Mouse (Mus musculus): ENCODE measurements around the gene Inpp5e. TPM values are rescaled to one million over a fixed set of nuclear protein-coding genes. Genes with fewer than 3 reads are reported as not detected.

The Inpp5e gene
- total RNA-seq, 2 experiments from 2014 or later, result 28.1 to 28.2 TPM

DNA sequence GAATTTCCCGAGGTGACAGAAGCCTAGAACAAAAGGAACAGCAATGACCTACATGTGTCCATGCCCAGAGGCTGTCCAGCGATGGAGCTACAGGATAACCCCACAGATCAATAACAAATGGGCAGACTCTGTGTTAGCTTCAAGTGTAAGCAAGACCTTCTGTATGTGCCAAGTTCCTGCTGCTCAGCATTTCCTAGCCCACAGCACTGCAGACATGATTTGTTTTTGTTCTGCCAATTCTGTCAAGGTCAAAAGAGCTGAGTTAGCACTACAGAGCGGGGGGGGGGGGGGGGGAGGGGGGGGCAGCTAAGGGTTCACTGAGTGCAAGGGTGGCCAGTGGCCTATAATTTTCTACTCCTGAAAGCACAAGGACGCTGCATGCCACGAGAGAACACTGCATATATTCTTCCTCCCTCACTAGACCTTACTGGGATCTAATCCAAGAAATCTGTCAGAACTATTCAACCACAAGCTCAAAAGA is 2.0 kb upstream of the Inpp5e start:
- peak overlapping the region; percentile 94 for H3K27ac ChIP-seq
- TF ChIP-seq CTCF (IDR thresholded peaks at IDR 0.05), result no peak
- DNase-seq (ENCODE audit: extremely low spot score in 1 of 2, low spot score in 2 of 2), result no peak
- no peak overlapping the region for H3K4me3 ChIP-seq
- intact Hi-C loops (cut with DNase I), result no loop called here

DNA sequence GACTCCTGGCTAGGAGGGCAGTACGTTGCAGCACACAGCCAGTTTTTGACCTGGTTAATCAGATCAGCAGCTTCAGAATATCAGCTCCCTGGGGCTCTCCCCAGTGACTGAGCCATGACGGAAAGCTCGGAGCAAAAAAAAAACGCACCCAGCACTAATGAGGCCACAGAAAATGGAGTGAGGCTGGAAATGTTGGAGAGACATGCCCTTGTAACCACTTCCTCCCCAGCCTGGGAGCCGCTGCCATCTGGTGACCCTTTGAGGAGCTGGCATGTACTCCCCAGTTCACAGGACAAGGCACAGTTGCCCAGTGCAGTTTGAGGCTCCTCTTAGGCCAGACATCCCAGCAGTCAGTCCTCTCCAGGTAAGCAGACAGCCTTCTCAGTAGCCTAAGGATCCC is 1.1 kb upstream of the Inpp5e start:
- H3K27ac ChIP-seq, result peak overlapping the region; percentile 94
- no peak for DNase-seq (ENCODE audit: extremely low spot score in 1 of 2, low spot score in 2 of 2)
- TF ChIP-seq CTCF (IDR thresholded peaks at IDR 0.05), result no peak
- intact Hi-C loops (cut with DNase I), result no loop called here
- H3K4me3 ChIP-seq, result no peak overlapping the region

- no peak for DNase-seq (ENCODE audit: extremely low spot score in 1 of 2, low spot score in 2 of 2)
- TF ChIP-seq CTCF (IDR thresholded peaks at IDR 0.05), result no peak
- intact Hi-C loops (cut with DNase I), result loop anchor here (5.0 kb wide), 1 partner anchor 153 kb away; no protein-coding TSS in a partner anchor
- peak overlapping the region; percentile 94; the same call in 1 of the 2 replicates for H3K27ac ChIP-seq
- peak overlapping the region; percentile 94 for H3K4me3 ChIP-seq
These were observed 359 bp upstream of the Inpp5e start for GRCm38 (mm10) chr2:26409362-26409761.

- H3K4me3 ChIP-seq, result no peak overlapping the region
- intact Hi-C loops (cut with DNase I), result no loop called here
- no peak overlapping the region for H3K27ac ChIP-seq
- no peak for DNase-seq (ENCODE audit: extremely low spot score in 1 of 2, low spot score in 2 of 2)
- TF ChIP-seq CTCF (IDR thresholded peaks at IDR 0.05), result no peak
These were observed 5.7 kb downstream of the Inpp5e start for GRCm38 (mm10) chr2:26403306-26403705.

DNA sequence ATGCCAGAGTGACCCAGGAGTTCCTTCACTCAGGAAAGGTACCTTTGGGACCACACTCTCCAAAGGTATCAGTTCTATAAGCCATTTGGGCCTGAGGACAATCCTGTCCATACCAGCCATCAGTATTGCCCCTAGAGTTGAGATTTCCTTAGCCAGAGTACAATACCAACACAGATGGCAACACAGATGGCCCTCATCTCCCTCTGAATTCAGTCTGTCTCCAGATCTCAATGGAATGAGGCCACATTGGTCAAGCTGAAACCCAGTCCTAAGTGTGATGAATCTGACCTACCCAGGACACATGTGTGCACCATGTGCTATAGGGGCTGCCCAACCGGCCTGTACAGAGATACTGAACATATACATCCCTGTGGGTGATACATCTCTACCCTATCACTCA is 6.7 kb downstream of the Inpp5e start:
- intact Hi-C loops (cut with DNase I), result no loop called here
- no peak for TF ChIP-seq CTCF (IDR thresholded peaks at IDR 0.05)
- DNase-seq (ENCODE audit: extremely low spot score in 1 of 2, low spot score in 2 of 2), result no peak
- Histone ChIP-seq H3K27ac (no peak overlapping the region), H3K4me3 (no peak overlapping the region)

DNA sequence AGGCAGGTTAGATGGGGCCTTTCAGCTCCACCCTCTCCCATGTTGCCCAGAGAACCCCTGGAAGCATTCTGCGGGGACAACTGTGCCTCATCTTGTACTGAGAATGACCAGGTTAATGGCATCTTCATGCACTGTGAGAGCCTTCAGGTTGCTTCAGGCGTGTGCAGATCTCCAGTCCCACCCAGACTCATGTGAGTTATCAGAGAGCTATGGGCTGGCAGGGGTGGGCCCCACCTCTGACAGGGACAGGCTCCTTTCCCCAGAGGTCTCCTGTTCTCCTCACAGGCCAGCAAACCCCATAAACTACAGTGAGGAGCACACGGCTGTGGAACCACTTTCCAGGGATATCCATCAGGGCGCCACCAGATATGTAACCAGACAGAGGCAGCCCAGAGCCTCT is 8.0 kb downstream of the Inpp5e start:
- TF ChIP-seq CTCF (IDR thresholded peaks at IDR 0.05), result no peak
- H3K27ac ChIP-seq, result no peak overlapping the region
- H3K4me3 ChIP-seq, result no peak overlapping the region
- intact Hi-C loops (cut with DNase I), result no loop called here
- DNase-seq (ENCODE audit: extremely low spot score in 1 of 2, low spot score in 2 of 2), result no peak

DNA sequence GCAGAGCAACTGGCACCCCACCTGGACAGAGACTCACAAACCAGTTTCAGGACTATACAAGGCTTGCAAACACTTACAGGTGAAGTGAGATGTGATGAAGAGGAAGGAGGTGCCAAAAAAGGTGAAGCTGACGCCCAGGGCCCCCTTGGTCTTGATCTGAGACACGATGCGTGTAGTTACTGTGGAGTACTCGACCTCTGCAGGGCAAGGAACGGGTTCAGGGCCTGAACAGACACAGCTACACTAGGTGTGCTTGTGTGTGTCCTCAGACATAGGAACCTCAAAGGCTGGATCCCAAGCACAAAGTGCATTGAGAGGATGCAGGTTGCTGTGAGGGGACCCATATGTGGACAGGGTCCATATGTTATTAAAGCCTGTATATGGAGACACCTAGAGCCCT is 8.7 kb downstream of the Inpp5e start:
- no peak for TF ChIP-seq CTCF (IDR thresholded peaks at IDR 0.05)
- intact Hi-C loops (cut with DNase I), result no loop called here
- no peak overlapping the region for H3K27ac ChIP-seq
- DNase-seq (ENCODE audit: extremely low spot score in 1 of 2, low spot score in 2 of 2), result no peak
- no peak overlapping the region for H3K4me3 ChIP-seq

GRCm38 (mm10) chr2:26399647-26400046 is 9.4 kb downstream of the Inpp5e start:
- no peak overlapping the region for H3K4me3 ChIP-seq
- no peak for DNase-seq (ENCODE audit: extremely low spot score in 1 of 2, low spot score in 2 of 2)
- TF ChIP-seq CTCF (IDR thresholded peaks at IDR 0.05), result no peak
- no peak overlapping the region for H3K27ac ChIP-seq
- intact Hi-C loops (cut with DNase I), result no loop called here

GRCm38 (mm10) chr2:26398978-26399377 is 10.0 kb downstream of the Inpp5e start:
- no peak for TF ChIP-seq CTCF (IDR thresholded peaks at IDR 0.05)
- no peak for DNase-seq (ENCODE audit: extremely low spot score in 1 of 2, low spot score in 2 of 2)
- intact Hi-C loops (cut with DNase I), result no loop called here
- Histone ChIP-seq H3K27ac (no peak overlapping the region; the same call in 1 of the 2 replicates), H3K4me3 (no peak overlapping the region)

DNA sequence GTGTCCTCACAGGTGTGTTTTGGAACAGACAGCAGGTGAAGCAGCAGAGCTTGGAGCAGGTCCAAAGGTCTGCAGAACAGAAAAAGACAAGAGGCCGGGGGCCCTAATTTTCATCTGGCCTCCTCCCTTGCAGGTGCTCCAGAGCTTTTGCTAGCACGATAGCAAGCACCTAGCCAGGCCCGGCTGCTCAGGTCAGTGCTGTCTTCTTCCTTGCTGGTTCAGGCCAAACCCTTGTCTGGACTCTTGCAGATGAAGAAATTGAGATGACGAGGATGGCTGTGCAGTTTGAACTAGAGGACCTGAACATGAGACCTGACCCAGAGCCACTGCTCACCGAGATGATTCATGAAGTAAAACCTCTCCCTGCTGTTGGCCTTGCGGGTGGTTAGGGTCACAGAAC is 17.4 kb downstream of the Inpp5e start:
- TF ChIP-seq CTCF (IDR thresholded peaks at IDR 0.05), result no peak
- DNase-seq (ENCODE audit: extremely low spot score in 1 of 2, low spot score in 2 of 2), result no peak
- H3K4me3 ChIP-seq, result no peak overlapping the region
- H3K27ac ChIP-seq, result no peak overlapping the region
- intact Hi-C loops (cut with DNase I), result no loop called here

DNA sequence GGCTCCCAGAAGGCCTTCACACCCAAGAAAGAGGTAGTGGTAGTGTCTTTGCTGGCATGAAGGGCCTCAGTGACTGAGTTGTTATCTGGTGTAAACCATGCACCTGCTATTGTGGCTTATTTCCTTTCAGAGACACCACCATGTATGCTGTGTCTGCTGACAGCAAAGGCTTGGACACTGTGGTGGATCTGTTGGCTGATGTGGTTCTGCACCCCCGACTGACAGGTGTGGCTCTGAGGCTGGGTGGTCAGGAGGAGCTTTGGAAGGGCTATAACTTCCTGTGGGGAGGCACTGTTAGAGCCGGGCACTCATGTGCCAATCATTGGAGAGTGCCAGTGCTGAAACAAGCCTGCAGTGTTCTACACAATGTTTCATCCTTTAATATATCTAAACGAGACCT is 18.0 kb downstream of the Inpp5e start:
- intact Hi-C loops (cut with DNase I), result no loop called here
- no peak for DNase-seq (ENCODE audit: extremely low spot score in 1 of 2, low spot score in 2 of 2)
- Histone ChIP-seq H3K4me3 (no peak overlapping the region), H3K27ac (no peak overlapping the region)
- TF ChIP-seq CTCF (IDR thresholded peaks at IDR 0.05), result no peak

DNA sequence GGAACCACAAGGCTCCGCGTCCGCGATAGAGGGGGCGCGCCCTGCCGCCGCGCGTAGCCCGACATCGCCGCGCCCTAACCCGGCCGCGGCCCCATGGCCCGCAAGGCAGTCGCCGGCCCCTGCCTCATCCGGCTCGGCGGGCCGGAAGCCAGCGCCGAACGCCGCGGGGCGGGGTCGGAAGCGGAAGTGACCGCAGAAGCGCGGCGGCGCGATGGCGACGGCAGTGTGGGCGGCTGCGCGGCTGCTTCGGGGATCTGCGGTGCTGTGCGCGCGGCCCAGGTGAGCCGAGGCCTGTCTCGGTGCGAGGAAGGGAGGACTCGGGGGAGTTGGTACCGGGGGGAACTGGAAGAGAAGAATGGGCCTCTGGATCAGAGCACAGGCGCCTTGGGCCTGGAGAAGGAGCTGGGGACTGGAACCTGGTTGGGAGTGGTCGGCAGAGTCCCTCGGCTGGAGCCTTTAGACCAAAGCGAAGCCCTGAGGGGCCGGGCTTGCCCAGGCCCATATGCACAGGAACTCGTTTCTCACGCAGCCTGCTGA is 19.8 kb downstream of the Inpp5e start, which contains the start of the genes Entr1 and Pmpca:
Gene Entr1 (minus strand): TSS at position 163 of the 537 bp plus-strand sequence.
Gene Pmpca (plus strand): TSS at position 186 of the 537 bp plus-strand sequence.
- no peak for TF ChIP-seq CTCF (IDR thresholded peaks at IDR 0.05)
- intact Hi-C loops (cut with DNase I), result loop anchor here (1.0 to 5.0 kb wide), 2 partner anchors 9 to 72 kb away; partner anchors contain the start of genes Gpsm1 and Snapc4
- Histone ChIP-seq H3K4me3 (peak within 1 kb of the TSS; percentile 94), H3K27ac (peak within 1 kb of the TSS; percentile 87)
- DNase-seq (ENCODE audit: extremely low spot score in 1 of 2, low spot score in 2 of 2), result peak; percentile 88 to 90

DNA sequence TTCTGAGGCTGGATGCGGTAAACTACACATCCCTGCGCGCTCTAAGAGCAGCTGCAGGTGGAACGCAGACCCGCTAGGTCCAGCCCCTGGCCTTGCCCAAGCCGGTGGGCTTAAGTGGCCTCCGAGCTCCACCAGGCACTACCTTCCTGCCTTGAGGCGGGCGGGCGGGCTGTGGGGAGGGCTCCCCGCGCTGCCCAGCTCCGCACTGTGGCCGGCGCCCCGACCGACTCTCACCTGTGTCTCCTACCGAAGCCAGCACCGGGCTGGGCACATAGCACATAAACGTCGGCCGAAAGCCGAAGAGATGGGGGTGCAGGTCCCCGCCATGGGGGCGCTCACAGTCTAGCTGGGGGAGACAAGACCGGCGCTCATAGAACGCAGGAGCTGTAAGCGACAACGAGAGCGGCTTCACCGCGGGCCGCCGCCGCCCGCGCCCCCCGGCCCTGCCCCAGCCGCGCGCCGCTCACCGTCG is 20.3 kb downstream of the Inpp5e start:
- TF ChIP-seq CTCF (IDR thresholded peaks at IDR 0.05), result no peak
- peak in 1 of 2 experiments; percentile 47 for DNase-seq (ENCODE audit: extremely low spot score in 1 of 2, low spot score in 2 of 2)
- intact Hi-C loops (cut with DNase I), result loop anchor here (1.0 to 5.0 kb wide), 2 partner anchors 8 to 71 kb away; partner anchors contain the start of genes Gpsm1 and Snapc4
- peak overlapping the region; percentile 94 for H3K4me3 ChIP-seq
- H3K27ac ChIP-seq, result peak overlapping the region; percentile 69

All from left cerebral cortex, adult 2 months (tissue).